Mouse (Mus musculus) heart, postnatal 0 days (tissue): ENCODE results near the gene Zfp319.

Experiments used
- CTCF ChIP-seq: IDR thresholded peaks from 2 replicates; pipeline ENCODE4 v1.5.1; 2016; ENCODE audit warnings: antibody characterized with exemption, control low read depth, low read depth
- EP300 ChIP-seq: IDR thresholded peaks from 2 replicates; pipeline ENCODE4 v1.6.1; 2016; ENCODE audit warnings: antibody characterized with exemption, low read depth

DNA sequence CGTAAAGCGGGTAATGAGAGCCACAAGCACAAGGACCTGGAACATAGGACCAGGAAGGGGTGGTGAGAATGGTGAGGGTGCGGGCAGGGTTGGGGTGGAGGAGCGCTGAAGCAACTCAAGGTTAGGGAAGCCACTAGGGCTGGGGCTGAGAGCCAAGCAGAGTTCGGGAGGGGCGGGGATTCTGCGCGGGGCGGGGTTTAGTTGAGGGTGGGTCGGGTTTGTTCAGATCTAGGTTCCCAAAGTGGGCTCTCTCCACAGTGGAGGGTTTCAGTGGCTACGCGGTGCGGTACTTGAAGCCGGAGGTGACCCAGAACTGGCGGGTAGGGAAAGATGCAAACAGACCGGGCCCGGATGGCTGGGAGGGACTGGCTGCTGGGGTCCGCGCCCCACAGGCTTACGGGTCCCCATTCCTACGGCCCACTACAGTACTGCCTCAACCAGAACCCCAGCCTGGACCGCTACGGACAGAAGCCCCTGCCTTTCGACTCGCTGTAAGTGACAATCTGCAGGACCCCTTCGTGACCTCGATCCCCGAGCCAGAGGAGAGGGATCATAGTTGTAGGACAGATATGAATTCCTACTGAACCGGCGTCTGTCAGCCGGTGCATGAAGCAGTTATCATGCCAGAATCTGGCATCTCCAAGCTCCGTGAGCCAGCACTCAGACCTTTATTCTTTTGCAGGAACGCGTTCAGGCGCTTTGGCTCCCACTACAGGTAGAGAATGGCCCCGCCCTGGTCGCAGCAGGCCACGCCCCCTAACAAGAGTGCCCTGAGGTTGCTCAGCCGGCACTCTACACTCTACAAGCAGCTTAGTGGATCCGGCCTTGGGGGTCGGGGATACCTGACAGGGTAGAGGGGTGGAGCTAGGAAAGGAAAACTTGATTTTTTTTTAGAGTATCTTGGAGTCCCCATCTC, 11.3 kb downstream of the Zfp319 start:
- TF ChIP-seq EP300 (no peak), CTCF (peak; percentile 20)
